Mouse (Mus musculus) kidney, adult 2 months (tissue): ENCODE measurements around the gene Myo3a.

ENCODE experiments used
- CTCF ChIP-seq: fragments of 200-500 bp; conservative IDR thresholded peaks from 2 replicates; pipeline ENCODE4 v1.5.1; 2011; ENCODE audit warnings: low read depth, mild to moderate bottlenecking, control low read depth, low read length, moderate library complexity, mixed read lengths; ENCODE audit not compliant: insufficient read depth, insufficient read length
- POLR2A ChIP-seq: fragments of 200-500 bp; IDR thresholded peaks from one replicate; pipeline ENCODE4 v1.6.1; 2011; ENCODE audit warnings: low read depth, low read length, control low read depth

- no peak for TF ChIP-seq CTCF
- TF ChIP-seq POLR2A = no peak
Measured at GRCm38 (mm10) chr2:22651826-22652225, 424.5 kb downstream of the Myo3a start.
